Mouse (Mus musculus) heart, embryonic 15.5 days (tissue): ENCODE data around the gene Pgpep1. TPM values are rescaled to one million over a fixed set of nuclear protein-coding genes. Genes with fewer than 3 reads are reported as not detected.
A peak's percentile ranks its signal among the peaks of the same experiment; 100 is the strongest.

Source experiments
- ATAC-seq: fragments of 200-750 bp; cut with Nextera tagmentation; replicated peaks from 2 replicates; pipeline ENCODE4 v1.8.0; 2017; ENCODE audit warnings: low read depth, moderate TSS enrichment; ENCODE audit not compliant: insufficient number of reproducible peaks, insufficient read depth, low FRiP score
- H3K27ac ChIP-seq: fragments of 300-500 bp; sonication (generic); 2 replicates; pipeline ENCODE4 v1.5.1; 2015; ENCODE audit warnings: mild to moderate bottlenecking, inconsistent platforms
- H3K27me3 ChIP-seq: fragments of 300-500 bp; sonication (generic); 2 replicates; pipeline ENCODE4 v1.6.1; 2015; ENCODE audit warnings: inconsistent platforms
- H3K36me3 ChIP-seq: fragments of 300-500 bp; sonication (generic); 2 replicates; pipeline ENCODE4 v1.6.1; 2015; ENCODE audit warnings: mild to moderate bottlenecking, inconsistent platforms
- H3K4me1 ChIP-seq: fragments of 300-500 bp; sonication (generic); replicated peaks from 2 replicates; pipeline ENCODE4 v1.6.1; 2015; ENCODE audit warnings: inconsistent platforms
- H3K4me2 ChIP-seq: fragments of 300-500 bp; sonication (generic); 2 replicates; pipeline ENCODE4 v1.6.1; 2015; ENCODE audit warnings: inconsistent platforms, mild to moderate bottlenecking, moderate library complexity
- H3K4me3 ChIP-seq: fragments of 300-500 bp; sonication (generic); 2 replicates; pipeline ENCODE4 v1.5.1; 2015; ENCODE audit warnings: mild to moderate bottlenecking, inconsistent platforms
- H3K9ac ChIP-seq: fragments of 300-500 bp; sonication (generic); 2 replicates; pipeline ENCODE4 v1.6.1; 2015; ENCODE audit warnings: mild to moderate bottlenecking, inconsistent platforms
- H3K9me3 ChIP-seq: fragments of 300-500 bp; sonication (generic); replicated peaks from 2 replicates; pipeline ENCODE4 v1.6.1; 2016; ENCODE audit warnings: inconsistent platforms
- WGBS: fragments of 180-500 bp; shearing (Covaris S2); methylation state at CpG from one replicate; pipeline ENCODE4 v1.1.7; 2015; ENCODE audit warnings: mixed read lengths; 5-methylcytosine and 5-hydroxymethylcytosine counted together
- polyA plus RNA-seq: library from polyadenylated mRNA; unstranded; fragments of >200 nt; fragmentation: Nextera tagmentation; extraction: Ambion mirVana; gene quantifications from 2 replicates; pipeline ENCODE4 v1.2.1, GENCODE M21; 2015

Pgpep1 gene
- polyA plus RNA-seq, result 32.2 and 36.3 TPM in 2 replicates

DNA sequence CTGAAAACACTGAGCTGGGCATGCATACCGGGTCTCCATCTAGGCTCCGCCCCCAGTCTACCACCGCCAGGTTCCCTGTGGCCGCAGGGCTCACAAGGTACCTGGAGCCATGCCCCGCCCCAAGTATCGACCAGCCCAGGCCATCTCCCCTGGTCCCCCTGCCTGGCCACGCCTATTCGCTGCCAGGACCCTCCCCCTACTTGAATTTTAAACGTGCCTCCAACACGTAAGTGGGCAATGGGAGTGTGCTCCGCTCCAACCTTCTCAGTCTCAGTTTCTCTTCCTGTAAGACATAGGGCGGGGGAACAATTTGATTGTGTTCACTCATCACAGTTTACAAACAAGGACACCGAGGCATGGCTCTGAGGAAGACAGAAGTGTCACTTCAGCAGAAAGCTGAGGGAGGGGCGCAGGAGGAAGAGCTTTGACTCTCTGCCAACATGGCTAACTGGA is at the start of gene Pgpep1:
Gene Pgpep1, minus strand, starts transcription at position 116 of the 453 bp plus-strand sequence.
- H3K27me3 ChIP-seq, result no peaks in the 10 kb centered on the region
- H3K9me3 ChIP-seq, result no peaks in the 10 kb centered on the region
- H3K27ac ChIP-seq, result peak within 1 kb of the TSS; percentile 88
- H3K4me3 ChIP-seq, result peak within 1 kb of the TSS; percentile 83
- peak within 1 kb of the TSS; percentile 96 for H3K4me2 ChIP-seq
- H3K36me3 ChIP-seq, result peaks cover 15% of the 10 kb centered on the region
- peak within 1 kb of the TSS; percentile 90 for H3K9ac ChIP-seq
- WGBS, result 2% methylated on average over 14 of the region's 14 CpGs
- H3K4me1 ChIP-seq, result peaks cover 27% of the 10 kb centered on the region
- peak; percentile 34 for ATAC-seq

- Histone ChIP-seq H3K9me3 (no peaks in the 10 kb centered on the region), H3K4me2 (no peak overlapping the region), H3K27ac (no peak overlapping the region), H3K4me1 (no peaks in the 10 kb centered on the region), H3K9ac (no peak overlapping the region), H3K36me3 (no peaks in the 10 kb centered on the region), H3K4me3 (no peak overlapping the region), H3K27me3 (no peaks in the 10 kb centered on the region)
- WGBS, result 84% methylated on average over 9 of the region's 9 CpGs
- no peak for ATAC-seq
Measured at GRCm38 (mm10) chr8:70709794-70710193, 49.6 kb upstream of the Pgpep1 start.

DNA sequence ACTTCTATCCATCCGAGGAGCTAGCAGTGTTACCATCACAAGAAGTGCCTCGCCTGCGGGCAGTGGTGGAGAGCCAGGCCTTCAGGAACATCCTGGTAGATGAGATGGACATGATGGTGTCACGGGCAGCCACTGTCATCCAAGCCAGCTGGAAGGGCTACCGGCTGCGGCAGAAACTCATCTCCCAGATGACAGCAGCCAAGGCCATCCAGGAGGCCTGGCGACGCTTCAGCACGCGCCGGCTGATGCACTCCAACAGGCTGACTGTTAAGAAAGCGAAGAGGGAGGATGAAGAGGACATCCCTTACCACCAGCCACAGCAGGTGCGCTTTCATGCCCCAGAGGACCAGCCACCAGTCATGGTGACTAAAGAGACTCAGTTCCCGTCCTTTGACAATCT is 48.1 kb upstream of the Pgpep1 start:
- H3K9ac ChIP-seq, result no peak overlapping the region
- H3K4me3 ChIP-seq, result no peak overlapping the region
- H3K36me3 ChIP-seq, result no peaks in the 10 kb centered on the region
- H3K27ac ChIP-seq, result no peak overlapping the region
- no peaks in the 10 kb centered on the region for H3K4me1 ChIP-seq
- 84% methylated on average over 14 of the region's 14 CpGs for WGBS
- no peaks in the 10 kb centered on the region for H3K27me3 ChIP-seq
- no peaks in the 10 kb centered on the region for H3K9me3 ChIP-seq
- no peak for ATAC-seq
- H3K4me2 ChIP-seq, result no peak overlapping the region

DNA sequence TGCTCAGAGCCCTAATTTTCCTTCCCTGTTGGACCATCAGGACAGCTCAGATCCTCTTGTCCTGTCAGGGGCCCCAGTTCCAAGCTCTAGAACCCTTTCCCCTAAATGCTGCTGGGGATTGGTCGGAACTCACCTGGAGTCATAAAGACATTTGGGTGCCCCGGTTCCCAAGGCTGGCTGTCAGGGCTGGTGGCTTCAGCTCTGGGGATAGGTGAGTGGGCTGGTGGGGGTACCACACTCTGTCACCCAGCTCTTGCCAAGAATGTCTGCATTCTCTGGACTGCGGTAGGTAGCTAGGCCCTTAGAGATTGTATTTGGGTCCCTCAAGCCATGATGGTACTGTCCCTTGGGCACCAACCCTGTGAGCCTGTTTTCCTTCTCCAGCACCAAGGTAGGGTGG is 43.1 kb upstream of the Pgpep1 start, which contains the start of gene Iqcn:
Gene Iqcn, plus strand, starts transcription at position 171 of the 400 bp plus-strand sequence.
- Histone ChIP-seq H3K4me3 (no peak within 1 kb of the TSS), H3K4me1 (peaks cover 26% of the 10 kb centered on the region), H3K4me2 (peak within 1 kb of the TSS; percentile 77; the same call in 1 of the 2 replicates), H3K27me3 (no peaks in the 10 kb centered on the region), H3K9ac (no peak within 1 kb of the TSS), H3K9me3 (no peaks in the 10 kb centered on the region), H3K36me3 (no peaks in the 10 kb centered on the region; the same call in 1 of the 2 replicates), H3K27ac (peak within 1 kb of the TSS; percentile 40)
- no peak for ATAC-seq
- WGBS, result 92% methylated on average over 3 of the region's 3 CpGs

GRCm38 (mm10) chr8:70702842-70703182 is 42.6 kb upstream of the Pgpep1 start:
- H3K27me3 ChIP-seq, result no peaks in the 10 kb centered on the region

GRCm38 (mm10) chr8:70701982-70702841 is 42.0 kb upstream of the Pgpep1 start:
- no peak overlapping the region for H3K4me3 ChIP-seq
- 58% methylated on average over 2 of the region's 2 CpGs for WGBS
- H3K4me1 ChIP-seq, result peaks cover 37% of the 10 kb centered on the region
- H3K27me3 ChIP-seq, result no peaks in the 10 kb centered on the region
- no peak overlapping the region for H3K9ac ChIP-seq
- no peaks in the 10 kb centered on the region; the same call in 1 of the 2 replicates for H3K36me3 ChIP-seq
- ATAC-seq, result no peak
- peak overlapping the region; percentile 77; the same call in 1 of the 2 replicates for H3K4me2 ChIP-seq
- peak overlapping the region; percentile 40 for H3K27ac ChIP-seq
- H3K9me3 ChIP-seq, result no peaks in the 10 kb centered on the region

More at GRCm38 (mm10) chr8:70702842-70703182, 42.6 kb upstream of the Pgpep1 start:
- Histone ChIP-seq H3K4me2 (no peak overlapping the region), H3K27ac (peak overlapping the region; percentile 40; the same call in 1 of the 2 replicates), H3K9ac (no peak overlapping the region), H3K4me3 (no peak overlapping the region), H3K36me3 (no peaks in the 10 kb centered on the region; the same call in 1 of the 2 replicates), H3K9me3 (no peaks in the 10 kb centered on the region), H3K4me1 (peaks cover 31% of the 10 kb centered on the region)
- 60% methylated on average over 3 of the region's 3 CpGs for WGBS
- ATAC-seq, result no peak

GRCm38 (mm10) chr8:70701048-70701981 is 41.1 kb upstream of the Pgpep1 start:
- H3K36me3 ChIP-seq, result no peaks in the 10 kb centered on the region; the same call in 1 of the 2 replicates
- H3K4me2 ChIP-seq, result peak overlapping the region; percentile 77
- no peaks in the 10 kb centered on the region for H3K27me3 ChIP-seq
- no peak for ATAC-seq
- peak overlapping the region; percentile 96 for H3K9ac ChIP-seq
- H3K9me3 ChIP-seq, result no peaks in the 10 kb centered on the region
- H3K4me3 ChIP-seq, result peak overlapping the region; percentile 87
- peak overlapping the region; percentile 98 for H3K27ac ChIP-seq
- 50% methylated on average over 10 of the region's 10 CpGs for WGBS
- H3K4me1 ChIP-seq, result peaks cover 45% of the 10 kb centered on the region

DNA sequence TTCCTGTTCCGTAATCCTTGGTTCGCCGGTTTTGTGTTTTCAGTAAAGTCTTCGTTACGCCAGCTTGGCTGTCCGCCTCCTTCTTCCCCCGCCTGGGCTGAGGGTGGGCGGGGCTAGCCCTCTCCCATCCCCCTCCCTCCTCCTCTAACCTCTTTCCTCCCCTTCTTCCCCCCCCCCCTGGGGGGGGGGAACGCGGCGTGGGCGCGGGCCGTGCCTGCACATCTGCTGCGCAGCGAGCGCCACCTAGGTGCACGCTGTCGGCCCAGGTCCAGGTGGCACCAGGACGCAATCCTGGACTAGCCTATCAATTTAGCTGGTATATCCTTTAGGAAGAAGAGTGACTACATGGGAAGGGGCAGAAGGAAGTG is 40.4 kb upstream of the Pgpep1 start:
- no peaks in the 10 kb centered on the region for H3K9me3 ChIP-seq
- peaks cover 52% of the 10 kb centered on the region for H3K4me1 ChIP-seq
- H3K27me3 ChIP-seq, result no peaks in the 10 kb centered on the region
- WGBS, result under 1% methylated on average over 19 of the region's 20 CpGs
- peak overlapping the region; percentile 96 for H3K9ac ChIP-seq
- no peak for ATAC-seq
- peak overlapping the region; percentile 77 for H3K4me2 ChIP-seq
- H3K4me3 ChIP-seq, result peak overlapping the region; percentile 87
- H3K27ac ChIP-seq, result peak overlapping the region; percentile 98
- no peaks in the 10 kb centered on the region; the same call in 1 of the 2 replicates for H3K36me3 ChIP-seq

DNA sequence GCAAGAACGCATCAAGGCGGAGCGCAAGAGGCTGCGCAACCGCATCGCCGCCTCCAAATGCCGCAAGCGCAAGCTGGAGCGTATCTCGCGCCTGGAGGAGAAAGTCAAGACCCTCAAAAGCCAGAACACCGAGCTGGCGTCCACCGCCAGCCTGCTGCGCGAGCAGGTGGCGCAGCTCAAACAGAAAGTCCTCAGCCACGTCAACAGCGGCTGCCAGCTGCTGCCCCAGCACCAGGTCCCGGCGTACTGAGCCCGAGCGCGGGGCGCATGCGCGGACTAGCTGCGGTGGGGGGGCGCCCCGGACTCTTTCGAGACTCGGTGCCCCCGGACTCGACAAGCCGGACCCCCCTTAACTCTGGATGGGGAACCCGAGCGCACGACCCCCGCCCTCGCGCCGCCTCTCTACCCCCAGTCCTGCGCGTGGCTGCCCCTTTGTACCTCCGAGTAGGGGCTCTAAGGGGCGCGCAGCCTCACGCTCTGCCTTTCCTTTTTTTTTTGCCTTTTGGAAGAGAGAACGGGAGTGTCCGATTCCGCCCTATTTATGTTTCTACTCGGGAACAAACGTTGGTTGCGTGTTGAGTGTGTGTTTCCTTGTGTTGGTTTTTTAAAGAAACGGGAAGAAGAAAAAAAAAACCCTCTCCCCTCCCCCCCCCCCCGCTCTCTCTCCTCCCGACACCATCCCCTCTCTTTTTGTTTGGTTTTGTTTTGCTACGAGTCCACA is 39.8 kb upstream of the Pgpep1 start:
- Histone ChIP-seq H3K4me3 (peak overlapping the region; percentile 87), H3K9ac (peak overlapping the region; percentile 96), H3K4me1 (peaks cover 58% of the 10 kb centered on the region), H3K4me2 (peak overlapping the region; percentile 77), H3K36me3 (no peaks in the 10 kb centered on the region; the same call in 1 of the 2 replicates), H3K9me3 (no peaks in the 10 kb centered on the region), H3K27ac (peak overlapping the region; percentile 98), H3K27me3 (no peaks in the 10 kb centered on the region)
- ATAC-seq, result no peak
- under 1% methylated on average over 59 of the region's 59 CpGs for WGBS

DNA sequence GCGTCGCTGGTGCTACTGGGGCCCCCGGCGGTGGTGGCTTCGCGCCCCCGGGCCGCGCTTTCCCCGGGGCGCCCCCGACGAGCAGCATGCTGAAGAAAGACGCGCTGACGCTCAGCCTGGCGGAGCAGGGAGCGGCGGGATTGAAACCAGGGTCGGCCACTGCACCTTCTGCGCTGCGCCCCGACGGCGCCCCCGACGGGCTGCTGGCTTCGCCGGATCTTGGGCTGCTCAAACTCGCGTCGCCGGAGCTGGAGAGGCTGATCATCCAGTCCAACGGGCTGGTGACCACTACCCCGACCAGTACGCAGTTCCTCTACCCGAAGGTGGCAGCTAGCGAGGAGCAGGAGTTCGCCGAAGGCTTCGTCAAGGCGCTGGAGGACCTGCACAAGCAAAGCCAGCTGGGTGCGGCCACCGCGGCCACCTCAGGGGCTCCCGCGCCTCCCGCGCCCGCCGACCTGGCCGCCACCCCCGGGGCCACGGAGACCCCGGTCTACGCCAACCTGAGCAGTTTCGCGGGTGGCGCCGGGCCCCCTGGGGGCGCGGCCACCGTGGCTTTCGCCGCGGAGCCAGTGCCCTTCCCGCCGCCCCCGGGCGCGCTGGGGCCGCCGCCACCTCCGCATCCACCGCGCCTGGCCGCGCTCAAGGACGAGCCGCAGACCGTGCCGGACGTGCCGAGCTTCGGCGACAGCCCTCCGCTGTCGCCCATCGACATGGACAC is 39.1 kb upstream of the Pgpep1 start:
- H3K4me1 ChIP-seq, result peaks cover 58% of the 10 kb centered on the region
- peak; percentile 4; the same call in 1 of the 2 replicates for ATAC-seq
- peak overlapping the region; percentile 77 for H3K4me2 ChIP-seq
- H3K4me3 ChIP-seq, result peak overlapping the region; percentile 87
- H3K9me3 ChIP-seq, result no peaks in the 10 kb centered on the region
- WGBS, result under 1% methylated on average over 86 of the region's 89 CpGs
- peak overlapping the region; percentile 96 for H3K9ac ChIP-seq
- peak overlapping the region; percentile 98 for H3K27ac ChIP-seq
- no peaks in the 10 kb centered on the region for H3K27me3 ChIP-seq
- H3K36me3 ChIP-seq, result no peaks in the 10 kb centered on the region; the same call in 1 of the 2 replicates
